Mouse (Mus musculus): ENCODE data around the gene Lhpp. TPM values are rescaled to one million over a fixed set of nuclear protein-coding genes. Genes with fewer than 3 reads are reported as not detected.

Lhpp gene
- total RNA-seq, 4 experiments from 2014 or later = 12.5 to 17.2 (median 14.5) TPM

GRCm38 (mm10) chr7:132679549-132679948, 69.1 kb downstream of the Lhpp start:
- no peak for DNase-seq (ENCODE audit: low spot score in 2 of 2)

GRCm38 (mm10) chr7:132681296-132681695, 70.9 kb downstream of the Lhpp start:
- DNase-seq (ENCODE audit: low spot score in 2 of 2) = no peak

GRCm38 (mm10) chr7:132681831-132682230, 71.4 kb downstream of the Lhpp start:
- DNase-seq (ENCODE audit: low spot score in 2 of 2) = no peak

- no peak for DNase-seq (ENCODE audit: low spot score in 2 of 2)
These were observed 71.9 kb downstream of the Lhpp start for GRCm38 (mm10) chr7:132682336-132682735.

DNA sequence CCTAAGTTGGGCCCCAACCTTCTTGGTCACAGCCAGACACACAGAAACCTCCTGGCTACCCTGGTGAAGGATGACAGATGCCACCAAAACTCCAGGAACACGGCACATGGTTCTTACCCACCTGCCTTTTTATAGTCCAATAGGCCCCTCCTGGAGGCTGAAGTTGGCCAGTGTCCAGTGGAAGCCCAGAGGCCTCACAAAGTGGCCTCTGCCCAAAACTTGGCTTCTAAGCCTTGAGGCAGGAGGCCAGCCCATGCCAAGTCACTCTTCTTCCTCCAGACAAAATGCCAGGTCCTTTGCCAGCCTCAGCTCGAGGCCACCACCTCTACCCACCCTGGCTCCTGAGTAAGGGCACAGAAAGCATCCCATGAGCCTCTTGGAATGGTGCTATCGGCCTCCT, 72.5 kb downstream of the Lhpp start:
- DNase-seq (ENCODE audit: low spot score in 2 of 2) = no peak

DNA sequence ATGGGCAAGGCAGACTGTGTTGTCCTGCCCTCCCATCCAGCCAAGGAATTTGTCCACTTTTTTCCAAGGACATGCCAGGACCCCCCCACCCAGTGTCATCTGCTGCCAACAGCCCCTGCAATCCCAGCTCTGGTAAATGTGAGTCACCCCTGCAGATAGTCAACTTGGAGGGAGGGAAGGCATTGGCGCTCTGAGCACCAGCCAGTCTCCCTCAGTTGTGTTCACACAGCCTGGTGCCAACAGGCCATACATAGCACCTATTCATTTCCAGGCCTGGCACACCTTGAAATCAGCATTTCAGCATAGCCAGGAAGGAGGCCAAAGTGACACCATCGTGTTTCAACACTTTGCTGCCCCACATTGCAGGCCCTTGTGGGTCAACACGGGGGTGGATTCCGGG, 73.5 kb downstream of the Lhpp start:
- DNase-seq (ENCODE audit: low spot score in 2 of 2) = no peak

GRCm38 (mm10) chr7:132686515-132686914, 76.1 kb downstream of the Lhpp start:
- no peak for DNase-seq (ENCODE audit: low spot score in 2 of 2)

DNA sequence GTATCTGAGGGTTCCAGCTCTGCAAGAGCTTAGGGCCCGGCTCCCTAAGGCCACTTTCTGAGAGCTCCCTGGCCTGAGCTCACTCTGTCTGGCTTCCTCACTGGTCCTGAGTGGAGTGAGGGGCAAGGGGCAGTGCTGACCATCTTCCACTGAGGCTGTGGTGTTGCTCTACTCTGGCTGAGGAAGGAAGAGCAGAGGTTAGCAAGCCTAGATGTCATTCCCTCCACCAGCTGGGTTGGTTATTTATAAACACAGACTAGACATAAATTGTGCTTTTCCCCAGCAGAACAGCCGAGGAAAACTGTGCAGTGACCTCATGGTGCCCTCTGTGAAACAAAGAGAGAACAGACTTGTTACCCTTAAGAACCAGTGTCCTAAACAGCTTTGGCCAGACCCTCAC, 77.5 kb downstream of the Lhpp start:
- DNase-seq (ENCODE audit: low spot score in 2 of 2) = no peak

DNA sequence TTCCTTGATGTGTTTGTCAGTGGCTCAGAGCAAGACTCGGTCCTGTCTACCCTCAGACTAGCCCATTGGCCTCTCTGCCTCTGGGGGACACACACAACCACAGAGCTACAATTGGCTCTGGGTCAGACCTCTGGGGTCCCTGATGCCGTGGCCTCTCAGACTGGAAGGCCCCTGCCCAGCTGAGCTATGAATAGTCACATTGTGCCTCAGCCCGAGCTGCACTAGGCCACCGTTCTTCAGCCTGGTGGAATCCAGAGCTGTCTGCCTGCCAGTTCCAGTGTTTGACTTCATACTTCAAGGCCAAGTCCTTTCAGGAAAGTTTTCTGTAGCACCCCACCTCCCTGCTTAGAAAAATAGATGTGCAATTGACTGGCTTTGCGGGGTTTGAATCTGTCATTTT, 78.3 kb downstream of the Lhpp start:
- DNase-seq (ENCODE audit: low spot score in 2 of 2) = no peak

DNA sequence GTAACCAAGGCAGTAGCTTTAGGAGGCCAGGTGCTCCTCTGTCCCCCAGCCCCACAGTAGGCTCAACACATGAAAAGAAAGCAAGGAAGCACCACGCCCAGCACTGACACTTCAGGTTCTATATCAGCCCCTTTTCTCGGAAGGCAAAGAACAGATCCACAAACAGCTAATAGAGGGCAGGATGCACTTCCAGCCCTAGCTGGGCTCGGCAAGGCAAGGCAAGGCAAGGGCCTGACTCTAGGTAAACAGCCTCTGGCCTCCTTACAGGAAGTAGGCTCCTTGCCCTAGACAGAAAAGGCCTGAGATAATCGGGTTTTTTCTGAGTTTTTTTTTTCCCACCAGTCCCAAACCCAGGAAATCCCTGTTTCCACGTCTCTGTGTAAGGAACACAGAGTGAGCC, 79.3 kb downstream of the Lhpp start:
- no peak for DNase-seq (ENCODE audit: low spot score in 2 of 2)

GRCm38 (mm10) chr7:132690716-132691472, 80.5 kb downstream of the Lhpp start:
- DNase-seq (ENCODE audit: low spot score in 2 of 2) = no peak

- no peak for DNase-seq (ENCODE audit: low spot score in 2 of 2)
These were observed 82.3 kb downstream of the Lhpp start for GRCm38 (mm10) chr7:132692719-132693118.

DNA sequence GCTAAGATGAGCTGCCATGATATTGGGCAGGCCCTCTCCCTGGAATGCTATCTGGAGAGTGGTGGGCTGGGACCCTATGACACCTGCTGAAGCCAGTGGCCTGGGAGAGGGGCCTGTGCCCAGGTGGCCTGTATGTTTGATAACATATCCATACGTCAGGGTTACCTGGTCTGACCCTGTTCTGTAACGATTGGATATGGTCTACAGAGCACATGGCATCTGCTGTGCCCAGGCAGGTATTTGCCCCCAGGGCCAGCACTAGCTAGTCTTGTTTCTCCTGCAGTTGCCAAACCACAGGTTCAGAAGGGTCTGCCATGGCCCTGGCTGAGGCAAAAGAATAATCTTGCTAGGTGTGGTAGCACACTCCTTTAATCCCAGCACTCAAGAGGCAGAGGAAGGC, 83.1 kb downstream of the Lhpp start:
- no peak for DNase-seq (ENCODE audit: low spot score in 2 of 2)

GRCm38 (mm10) chr7:132697258-132697796, 86.9 kb downstream of the Lhpp start:
- DNase-seq (ENCODE audit: low spot score in 2 of 2) = no peak

- no peak for DNase-seq (ENCODE audit: low spot score in 2 of 2)
These were observed 88.3 kb downstream of the Lhpp start for GRCm38 (mm10) chr7:132698737-132699136.

- DNase-seq (ENCODE audit: low spot score in 2 of 2) = no peak
These were observed 88.7 kb downstream of the Lhpp start for GRCm38 (mm10) chr7:132699165-132699564.

- DNase-seq (ENCODE audit: low spot score in 2 of 2) = no peak
These were observed 89.2 kb downstream of the Lhpp start for GRCm38 (mm10) chr7:132699639-132700038.

- no peak for DNase-seq (ENCODE audit: low spot score in 2 of 2)
These were observed 89.7 kb downstream of the Lhpp start for GRCm38 (mm10) chr7:132700107-132700506.

DNA sequence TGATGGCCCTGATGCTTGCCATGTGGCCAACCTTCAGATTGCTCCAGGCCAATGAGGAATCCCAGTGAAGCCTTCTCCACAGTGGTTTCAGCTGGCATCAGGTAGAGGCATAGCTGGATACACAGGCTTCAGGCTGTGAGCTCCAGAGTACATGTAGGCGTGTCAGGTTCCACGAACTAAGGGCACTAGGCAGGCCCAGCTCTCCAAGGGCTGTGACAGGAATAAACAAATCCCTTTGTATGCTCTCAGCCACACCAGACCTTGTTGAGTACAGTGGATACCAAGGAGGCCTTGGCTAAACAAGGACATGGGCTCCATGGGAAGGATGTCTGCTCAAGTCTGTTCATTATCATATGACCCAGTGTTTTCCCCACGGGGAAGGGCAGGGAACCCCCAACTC, 91.0 kb downstream of the Lhpp start:
- DNase-seq (ENCODE audit: low spot score in 2 of 2) = no peak

DNA sequence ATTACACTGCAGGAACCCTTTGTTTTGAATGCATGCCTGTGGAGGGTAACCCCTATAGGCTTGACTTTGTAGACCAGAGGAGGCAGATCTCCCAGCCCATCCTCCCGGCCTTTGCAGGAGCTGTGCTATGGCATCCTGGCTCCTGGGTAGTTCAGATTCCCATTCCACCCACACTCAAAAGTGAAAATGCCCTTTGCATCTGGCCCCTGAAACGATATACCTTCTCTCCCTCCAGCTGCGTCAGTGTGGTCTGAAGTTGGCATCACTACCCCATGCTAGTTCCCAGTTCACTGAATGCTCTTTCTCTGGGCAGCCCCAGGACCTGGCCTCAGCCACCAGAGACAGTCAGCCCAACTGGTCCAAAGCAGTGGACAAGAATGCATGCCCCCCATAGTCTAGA, 91.6 kb downstream of the Lhpp start:
- DNase-seq (ENCODE audit: low spot score in 2 of 2) = no peak

GRCm38 (mm10) chr7:132702492-132703070, 92.1 kb downstream of the Lhpp start:
- no peak for DNase-seq (ENCODE audit: low spot score in 2 of 2)

DNA sequence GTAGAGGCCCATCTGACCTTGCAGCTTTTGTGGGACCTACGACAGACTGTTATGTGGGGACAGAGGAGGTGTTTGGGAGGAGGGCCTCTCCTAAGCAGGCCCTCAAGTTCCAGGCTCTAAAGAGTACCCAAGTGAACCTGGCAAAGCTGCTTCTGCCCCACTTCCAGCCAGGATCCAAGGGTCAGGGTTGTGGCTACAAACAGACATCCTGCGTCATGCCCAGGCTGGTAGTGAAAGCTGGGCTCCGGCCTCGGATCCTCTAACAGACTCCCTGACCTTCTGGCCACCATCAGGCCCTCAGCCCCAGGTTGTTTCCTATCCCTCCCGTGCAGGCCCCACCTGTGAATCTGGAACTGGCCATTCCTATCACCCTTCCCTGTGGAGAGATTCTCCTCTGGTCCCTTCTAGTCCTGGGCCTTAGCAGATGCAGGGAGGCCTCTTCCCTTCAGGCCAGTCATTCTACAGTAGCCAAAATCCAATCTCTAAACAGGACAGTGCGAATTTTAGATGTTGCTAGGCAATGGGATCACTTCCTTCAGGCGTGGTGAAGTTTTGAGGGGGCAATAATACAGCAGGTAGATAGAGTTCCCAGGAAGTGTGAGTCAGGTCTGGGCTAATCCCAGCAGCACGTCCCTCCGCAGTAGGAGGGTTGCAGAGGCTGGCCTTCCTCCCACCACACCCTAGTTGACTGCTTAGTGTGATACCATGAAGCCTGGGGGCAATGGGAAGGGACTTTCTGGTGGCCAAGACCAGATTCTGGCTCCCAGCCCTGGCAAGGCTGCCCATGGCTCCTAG, 93.3 kb downstream of the Lhpp start:
- DNase-seq (ENCODE audit: low spot score in 2 of 2) = no peak

Data from gastrocnemius, adult 8-10 months (tissue).